Mouse (Mus musculus) embryonic facial prominence, embryonic 12.5 days (tissue): ENCODE measurements around the gene Hmcn1. TPM values are rescaled to one million over a fixed set of nuclear protein-coding genes. Genes with fewer than 3 reads are reported as not detected.

Source experiments
- ATAC-seq: fragments of 200-750 bp; cut with Nextera tagmentation; 2 replicates; pipeline ENCODE4 v1.8.0; 2017; ENCODE audit not compliant: insufficient number of reproducible peaks, insufficient read depth, low FRiP score, low TSS enrichment
- H3K27ac ChIP-seq: fragments of 300-500 bp; sonication (generic); 2 replicates; pipeline ENCODE4 v1.5.1; 2016; ENCODE audit warnings: mild to moderate bottlenecking
- H3K27me3 ChIP-seq: fragments of 300-500 bp; sonication (generic); 2 replicates; pipeline ENCODE4 v1.6.1; 2016; ENCODE audit warnings: mild to moderate bottlenecking, moderate library complexity
- H3K36me3 ChIP-seq: fragments of 300-500 bp; sonication (generic); 2 replicates; pipeline ENCODE4 v1.6.1; 2016; ENCODE audit warnings: mild to moderate bottlenecking
- H3K4me1 ChIP-seq: fragments of 300-500 bp; sonication (generic); 2 replicates; pipeline ENCODE4 v1.6.1; 2016
- H3K4me2 ChIP-seq: fragments of 300-500 bp; sonication (generic); replicated peaks from 2 replicates; pipeline ENCODE4 v1.6.1; 2016; ENCODE audit warnings: mild to moderate bottlenecking, moderate library complexity
- H3K4me3 ChIP-seq: fragments of 300-500 bp; sonication (generic); 2 replicates; pipeline ENCODE4 v1.5.1; 2016; ENCODE audit warnings: mild to moderate bottlenecking
- H3K9ac ChIP-seq: fragments of 300-500 bp; sonication (generic); 2 replicates; pipeline ENCODE4 v1.6.1; 2016; ENCODE audit warnings: mild to moderate bottlenecking, moderate library complexity
- H3K9me3 ChIP-seq: fragments of 300-500 bp; sonication (generic); 2 replicates; pipeline ENCODE4 v1.6.1; 2016; ENCODE audit warnings: mild to moderate bottlenecking, moderate library complexity
- WGBS: fragments of 180-500 bp; shearing (Covaris S2); methylation state at CpG from one replicate; pipeline ENCODE4 v1.1.7; 2016; 5-methylcytosine and 5-hydroxymethylcytosine counted together
- polyA plus RNA-seq: library from polyadenylated mRNA; unstranded; fragments of >200 nt; fragmentation: Nextera tagmentation; extraction: Ambion mirVana; gene quantifications from 2 replicates; pipeline ENCODE4 v1.2.1, GENCODE M21; 2016

Gene Hmcn1
- polyA plus RNA-seq, 1 experiment from 2014 or later = 30.1 TPM

DNA sequence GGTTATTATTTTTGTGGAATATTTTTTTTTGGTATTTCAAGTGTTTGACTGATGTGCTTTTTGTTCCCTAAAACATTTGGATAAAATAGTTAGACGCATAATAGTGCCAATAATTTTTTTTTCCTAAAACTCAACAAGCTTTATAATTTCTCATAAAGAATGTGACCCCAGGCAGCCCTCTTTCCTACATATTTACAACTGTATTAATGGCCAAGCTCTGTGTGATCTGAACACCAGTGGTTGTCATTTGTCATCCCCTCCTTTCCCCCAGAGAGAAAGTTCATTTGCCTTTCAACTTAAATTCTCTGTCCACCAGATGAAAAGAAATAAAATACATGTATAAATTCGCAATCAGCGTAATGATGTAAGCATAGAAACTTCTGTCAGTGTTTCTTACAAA, 121.1 kb downstream of the Hmcn1 start:
- 79% methylated on average over 3 of the region's 3 CpGs for WGBS
- no peak overlapping the region for H3K4me3 ChIP-seq
- no peak overlapping the region for H3K9ac ChIP-seq
- no peak for ATAC-seq
- H3K9me3 ChIP-seq = no peaks in the 10 kb centered on the region
- no peak overlapping the region for H3K4me2 ChIP-seq
- no peak overlapping the region for H3K27ac ChIP-seq
- no peaks in the 10 kb centered on the region for H3K27me3 ChIP-seq
- H3K36me3 ChIP-seq = no peaks in the 10 kb centered on the region
- no peaks in the 10 kb centered on the region for H3K4me1 ChIP-seq

DNA sequence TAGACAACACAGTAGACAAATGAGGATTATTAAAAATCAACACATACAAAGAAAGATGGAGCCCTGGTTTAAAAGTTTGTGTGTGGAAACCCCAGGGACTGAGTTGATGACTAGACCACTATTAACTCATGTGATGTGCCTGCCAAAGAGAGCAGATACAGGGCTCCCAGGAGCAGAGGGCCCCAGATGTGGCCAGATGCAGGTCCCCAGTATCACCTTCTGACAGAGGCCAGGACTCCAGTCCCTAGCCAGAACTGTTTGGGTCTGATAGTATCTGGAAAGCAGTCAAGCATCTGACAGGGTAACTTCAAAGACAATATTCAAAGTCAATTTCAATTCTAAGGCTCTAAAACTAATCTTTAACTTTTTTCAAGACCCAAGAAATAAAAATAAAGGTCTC, 124.0 kb downstream of the Hmcn1 start:
- no peak overlapping the region for H3K27ac ChIP-seq
- H3K4me2 ChIP-seq = no peak overlapping the region
- no peaks in the 10 kb centered on the region for H3K27me3 ChIP-seq
- no peaks in the 10 kb centered on the region for H3K36me3 ChIP-seq
- H3K4me3 ChIP-seq = no peak overlapping the region
- no peaks in the 10 kb centered on the region for H3K4me1 ChIP-seq
- H3K9me3 ChIP-seq = no peaks in the 10 kb centered on the region
- H3K9ac ChIP-seq = no peak overlapping the region
- no peak for ATAC-seq

DNA sequence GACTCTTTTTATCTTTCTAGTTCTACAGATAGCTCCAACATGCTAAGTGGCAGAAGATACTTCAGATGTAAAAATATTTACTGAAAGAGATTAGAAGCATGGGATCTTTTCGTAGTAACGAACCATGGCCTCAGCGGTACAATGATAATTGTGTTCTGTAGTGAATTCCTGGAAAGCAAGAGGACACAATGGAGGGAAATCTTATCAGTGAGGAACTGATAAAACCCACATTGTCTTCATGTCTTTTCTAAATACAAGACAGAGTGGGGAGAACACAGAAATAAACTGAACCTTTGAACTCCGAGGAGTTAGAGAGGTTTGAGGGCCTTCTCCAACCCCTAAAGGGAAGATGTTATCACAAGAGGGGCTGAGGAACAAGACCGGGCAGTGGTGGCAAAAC, 126.6 kb downstream of the Hmcn1 start:
- Histone ChIP-seq H3K36me3 (no peaks in the 10 kb centered on the region), H3K27ac (no peak overlapping the region), H3K27me3 (no peaks in the 10 kb centered on the region), H3K4me1 (peaks cover 4% of the 10 kb centered on the region; the same call in 1 of the 2 replicates), H3K9ac (no peak overlapping the region), H3K4me2 (no peak overlapping the region), H3K9me3 (no peaks in the 10 kb centered on the region), H3K4me3 (no peak overlapping the region)
- ATAC-seq = no peak
- 73% methylated on average over 5 of the region's 5 CpGs for WGBS

DNA sequence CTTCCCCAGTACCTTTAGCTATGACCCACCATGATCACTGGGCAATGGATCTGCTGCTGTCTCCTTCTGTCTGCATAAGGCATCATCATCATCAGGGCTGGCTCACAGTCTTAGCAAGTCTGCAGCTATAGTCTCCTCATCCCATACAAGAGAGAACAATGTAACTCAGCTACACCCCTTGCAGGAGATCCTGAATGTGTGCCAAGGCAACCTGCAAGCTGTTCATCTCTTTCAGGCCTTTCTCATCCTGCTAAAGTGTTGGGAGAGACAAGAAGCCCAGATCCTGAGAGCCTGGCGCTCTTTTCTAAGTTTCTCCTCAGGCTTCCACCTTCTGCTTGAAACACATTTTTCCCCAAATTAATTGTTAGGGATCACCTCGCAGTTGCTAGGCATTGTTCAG, 135.5 kb downstream of the Hmcn1 start:
- no peak overlapping the region for H3K27ac ChIP-seq
- no peak overlapping the region for H3K4me2 ChIP-seq
- 89% methylated on average over 2 of the region's 2 CpGs for WGBS
- no peak for ATAC-seq
- H3K4me3 ChIP-seq = no peak overlapping the region
- no peaks in the 10 kb centered on the region for H3K27me3 ChIP-seq
- no peaks in the 10 kb centered on the region for H3K9me3 ChIP-seq
- H3K4me1 ChIP-seq = no peaks in the 10 kb centered on the region
- H3K9ac ChIP-seq = no peak overlapping the region
- peaks cover 4% of the 10 kb centered on the region; the same call in 1 of the 2 replicates for H3K36me3 ChIP-seq

DNA sequence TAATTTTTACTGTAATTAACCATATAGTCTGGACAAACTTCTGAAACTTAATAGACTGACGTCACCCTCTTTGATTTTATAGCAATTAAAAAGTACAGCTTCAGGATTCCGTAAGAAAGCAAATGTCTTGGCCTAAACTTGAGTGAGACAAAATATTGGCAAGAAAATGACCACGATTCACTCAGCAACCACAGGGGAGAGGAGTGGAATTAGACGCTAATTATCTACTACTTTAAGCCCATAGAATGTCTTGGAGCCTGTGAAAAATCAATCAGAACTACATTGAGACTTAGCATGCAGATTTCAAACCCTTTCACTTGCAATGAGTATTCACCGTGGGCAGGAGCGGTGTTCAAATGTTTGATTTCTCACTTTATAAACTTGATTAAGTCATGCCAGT, 159.8 kb downstream of the Hmcn1 start:
- no peaks in the 10 kb centered on the region for H3K9me3 ChIP-seq
- H3K4me1 ChIP-seq = peaks cover 7% of the 10 kb centered on the region; the same call in 1 of the 2 replicates
- H3K27ac ChIP-seq = no peak overlapping the region
- no peak overlapping the region for H3K9ac ChIP-seq
- no peaks in the 10 kb centered on the region for H3K27me3 ChIP-seq
- no peak overlapping the region for H3K4me3 ChIP-seq
- no peaks in the 10 kb centered on the region for H3K36me3 ChIP-seq
- ATAC-seq = no peak
- H3K4me2 ChIP-seq = no peak overlapping the region
- 83% methylated on average over 6 of the region's 6 CpGs for WGBS

DNA sequence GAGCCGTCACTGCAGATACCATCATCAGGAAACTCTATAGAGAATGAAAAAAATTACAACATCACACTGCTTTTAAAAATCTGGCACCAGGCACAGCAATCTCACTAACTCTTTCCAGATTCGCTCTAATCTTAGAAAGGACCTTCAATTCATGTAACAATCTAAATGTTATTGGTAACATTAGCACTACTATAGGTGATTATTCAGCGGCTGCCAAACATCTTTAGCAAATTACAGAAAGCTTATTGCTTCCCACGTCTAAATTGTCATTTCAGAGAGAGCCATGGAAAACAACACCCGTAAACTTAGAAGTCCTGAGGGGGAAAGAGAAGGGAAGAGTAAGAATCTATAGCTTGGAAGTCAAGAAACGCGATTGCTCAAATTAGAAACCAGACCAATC, 163.4 kb downstream of the Hmcn1 start:
- no peak for ATAC-seq
- WGBS = 29% methylated on average over 7 of the region's 7 CpGs
- H3K36me3 ChIP-seq = no peaks in the 10 kb centered on the region

DNA sequence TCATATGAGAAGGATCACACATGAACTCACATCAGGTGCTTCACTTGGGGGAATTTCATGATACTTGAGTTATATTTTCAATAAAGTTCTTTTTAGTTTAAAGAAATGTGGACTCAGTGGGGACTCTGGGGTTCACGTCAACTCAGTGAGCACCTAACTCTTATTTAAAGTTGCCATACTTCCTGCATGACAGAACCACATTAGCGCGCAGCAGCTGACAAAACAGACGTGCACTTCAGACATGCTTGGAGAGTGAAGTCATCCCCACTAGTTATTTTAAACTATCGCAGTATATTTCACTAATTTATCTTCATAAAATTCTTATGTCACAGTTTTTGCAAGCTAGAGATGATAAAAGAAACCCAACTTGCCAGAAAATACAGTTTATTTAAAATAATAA, 166.1 kb downstream of the Hmcn1 start:
- H3K4me2 ChIP-seq = no peak overlapping the region
- no peak overlapping the region for H3K27ac ChIP-seq
- no peak overlapping the region for H3K9ac ChIP-seq
- H3K4me1 ChIP-seq = peaks cover 4% of the 10 kb centered on the region; the same call in 1 of the 2 replicates
- ATAC-seq = no peak
- H3K4me3 ChIP-seq = no peak overlapping the region
- H3K36me3 ChIP-seq = no peaks in the 10 kb centered on the region
- H3K27me3 ChIP-seq = no peaks in the 10 kb centered on the region
- no peaks in the 10 kb centered on the region for H3K9me3 ChIP-seq
- WGBS = 51% methylated on average over 5 of the region's 5 CpGs

More for the DNA sequence above, 163.4 kb downstream of the Hmcn1 start:
- peaks cover 7% of the 10 kb centered on the region; the same call in 1 of the 2 replicates for H3K4me1 ChIP-seq
- no peak overlapping the region for H3K4me2 ChIP-seq
- no peak overlapping the region for H3K4me3 ChIP-seq
- H3K27me3 ChIP-seq = no peaks in the 10 kb centered on the region
- H3K9me3 ChIP-seq = no peaks in the 10 kb centered on the region
- H3K9ac ChIP-seq = no peak overlapping the region
- no peak overlapping the region for H3K27ac ChIP-seq

DNA sequence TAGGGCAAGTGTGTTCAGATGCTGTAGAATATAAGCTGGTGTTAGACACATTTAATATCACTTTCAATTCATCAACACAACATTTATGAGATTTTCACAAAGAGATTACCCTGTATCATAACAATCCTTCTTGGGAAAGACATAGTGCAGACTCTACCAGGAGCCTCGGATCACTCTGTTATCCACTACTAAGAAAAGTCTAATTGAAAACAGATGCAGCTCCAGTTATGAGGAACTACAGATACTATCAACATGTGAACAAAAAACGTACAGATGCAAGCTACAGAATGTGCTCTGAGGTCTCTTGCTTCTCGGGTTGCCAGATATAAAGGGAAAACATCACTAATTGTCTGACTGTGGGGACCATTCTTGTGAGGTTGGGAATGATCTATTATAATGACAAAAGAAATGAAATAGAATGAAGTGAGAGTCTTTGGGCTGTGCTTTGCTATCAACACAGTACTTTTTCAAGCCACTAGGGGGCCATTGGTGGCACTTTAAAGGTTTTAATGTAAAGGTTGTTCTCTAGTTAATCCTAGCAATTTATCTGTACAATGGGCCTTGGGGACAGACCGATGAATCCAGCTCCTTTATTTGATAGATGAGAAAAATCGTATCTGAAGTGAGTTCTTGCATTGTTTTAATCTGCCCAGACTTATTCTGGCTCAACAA, 168.8 kb downstream of the Hmcn1 start:
- ATAC-seq = 0 out of 2 replicates have a peak, but pooled peaks have one; percentile 41
- no peak overlapping the region for H3K4me2 ChIP-seq
- H3K27ac ChIP-seq = no peak overlapping the region
- no peak overlapping the region for H3K4me3 ChIP-seq
- H3K9ac ChIP-seq = no peak overlapping the region
- no peaks in the 10 kb centered on the region for H3K4me1 ChIP-seq
- H3K9me3 ChIP-seq = no peaks in the 10 kb centered on the region
- no peaks in the 10 kb centered on the region for H3K36me3 ChIP-seq
- 40% methylated on average over 5 of the region's 5 CpGs for WGBS
- no peaks in the 10 kb centered on the region for H3K27me3 ChIP-seq

GRCm38 (mm10) chr1:150816035-150816807, 177.0 kb downstream of the Hmcn1 start:
- Histone ChIP-seq H3K36me3 (peaks cover 5% of the 10 kb centered on the region; the same call in 1 of the 2 replicates), H3K4me2 (no peak overlapping the region), H3K9me3 (no peaks in the 10 kb centered on the region), H3K27me3 (no peaks in the 10 kb centered on the region), H3K9ac (no peak overlapping the region), H3K27ac (no peak overlapping the region), H3K4me3 (no peak overlapping the region), H3K4me1 (no peaks in the 10 kb centered on the region)
- no peak for ATAC-seq
- 89% methylated on average over 11 of the region's 11 CpGs for WGBS

GRCm38 (mm10) chr1:150814917-150815316, 178.3 kb downstream of the Hmcn1 start:
- no peak overlapping the region for H3K9ac ChIP-seq
- no peak overlapping the region for H3K4me3 ChIP-seq
- WGBS = 64% methylated on average over 4 of the region's 4 CpGs
- no peak overlapping the region for H3K27ac ChIP-seq
- H3K9me3 ChIP-seq = no peaks in the 10 kb centered on the region
- no peak for ATAC-seq
- H3K36me3 ChIP-seq = peaks cover 5% of the 10 kb centered on the region; the same call in 1 of the 2 replicates
- no peak overlapping the region for H3K4me2 ChIP-seq
- H3K4me1 ChIP-seq = no peaks in the 10 kb centered on the region
- H3K27me3 ChIP-seq = no peaks in the 10 kb centered on the region

GRCm38 (mm10) chr1:150813381-150813780, 179.9 kb downstream of the Hmcn1 start:
- no peak overlapping the region for H3K9ac ChIP-seq
- no peaks in the 10 kb centered on the region for H3K27me3 ChIP-seq
- H3K4me1 ChIP-seq = no peaks in the 10 kb centered on the region
- peaks cover 10% of the 10 kb centered on the region; the same call in 1 of the 2 replicates for H3K36me3 ChIP-seq
- H3K4me3 ChIP-seq = no peak overlapping the region
- no peak overlapping the region for H3K4me2 ChIP-seq
- no peaks in the 10 kb centered on the region for H3K9me3 ChIP-seq
- no peak overlapping the region for H3K27ac ChIP-seq
- ATAC-seq = no peak

GRCm38 (mm10) chr1:150806864-150807263, 186.4 kb downstream of the Hmcn1 start:
- H3K4me3 ChIP-seq = no peak overlapping the region
- H3K4me1 ChIP-seq = peaks cover 3% of the 10 kb centered on the region; the same call in 1 of the 2 replicates
- no peak overlapping the region for H3K4me2 ChIP-seq
- no peak overlapping the region for H3K9ac ChIP-seq
- H3K27ac ChIP-seq = no peak overlapping the region
- H3K9me3 ChIP-seq = no peaks in the 10 kb centered on the region
- 68% methylated on average over 3 of the region's 3 CpGs for WGBS
- H3K36me3 ChIP-seq = 0 out of 2 replicates have a peak, but pooled peaks cover 9% of the 10 kb centered on the region
- ATAC-seq = no peak
- H3K27me3 ChIP-seq = no peaks in the 10 kb centered on the region
